Mouse (Mus musculus) embryonic facial prominence, embryonic 12.5 days (tissue): ENCODE results near the gene Il12rb2. TPM values are rescaled to one million over a fixed set of nuclear protein-coding genes. Genes with fewer than 3 reads are reported as not detected.

Source experiments
- ATAC-seq: fragments of 200-750 bp; cut with Nextera tagmentation; 2 replicates; pipeline ENCODE4 v1.8.0; 2017; ENCODE audit not compliant: insufficient number of reproducible peaks, insufficient read depth, low FRiP score, low TSS enrichment
- H3K27ac ChIP-seq: fragments of 300-500 bp; sonication (generic); 2 replicates; pipeline ENCODE4 v1.5.1; 2016; ENCODE audit warnings: mild to moderate bottlenecking
- H3K27me3 ChIP-seq: fragments of 300-500 bp; sonication (generic); 2 replicates; pipeline ENCODE4 v1.6.1; 2016; ENCODE audit warnings: mild to moderate bottlenecking, moderate library complexity
- H3K36me3 ChIP-seq: fragments of 300-500 bp; sonication (generic); 2 replicates; pipeline ENCODE4 v1.6.1; 2016; ENCODE audit warnings: mild to moderate bottlenecking
- H3K4me1 ChIP-seq: fragments of 300-500 bp; sonication (generic); 2 replicates; pipeline ENCODE4 v1.6.1; 2016
- H3K4me2 ChIP-seq: fragments of 300-500 bp; sonication (generic); replicated peaks from 2 replicates; pipeline ENCODE4 v1.6.1; 2016; ENCODE audit warnings: mild to moderate bottlenecking, moderate library complexity
- H3K4me3 ChIP-seq: fragments of 300-500 bp; sonication (generic); 2 replicates; pipeline ENCODE4 v1.5.1; 2016; ENCODE audit warnings: mild to moderate bottlenecking
- H3K9ac ChIP-seq: fragments of 300-500 bp; sonication (generic); 2 replicates; pipeline ENCODE4 v1.6.1; 2016; ENCODE audit warnings: mild to moderate bottlenecking, moderate library complexity
- H3K9me3 ChIP-seq: fragments of 300-500 bp; sonication (generic); 2 replicates; pipeline ENCODE4 v1.6.1; 2016; ENCODE audit warnings: mild to moderate bottlenecking, moderate library complexity
- WGBS: fragments of 180-500 bp; shearing (Covaris S2); methylation state at CpG from one replicate; pipeline ENCODE4 v1.1.7; 2016; 5-methylcytosine and 5-hydroxymethylcytosine counted together
- polyA plus RNA-seq: library from polyadenylated mRNA; unstranded; fragments of >200 nt; fragmentation: Nextera tagmentation; extraction: Ambion mirVana; gene quantifications from 2 replicates; pipeline ENCODE4 v1.2.1, GENCODE M21; 2016

Il12rb2 gene
- polyA plus RNA-seq, 1 experiment from 2014 or later = 0.14 TPM

DNA sequence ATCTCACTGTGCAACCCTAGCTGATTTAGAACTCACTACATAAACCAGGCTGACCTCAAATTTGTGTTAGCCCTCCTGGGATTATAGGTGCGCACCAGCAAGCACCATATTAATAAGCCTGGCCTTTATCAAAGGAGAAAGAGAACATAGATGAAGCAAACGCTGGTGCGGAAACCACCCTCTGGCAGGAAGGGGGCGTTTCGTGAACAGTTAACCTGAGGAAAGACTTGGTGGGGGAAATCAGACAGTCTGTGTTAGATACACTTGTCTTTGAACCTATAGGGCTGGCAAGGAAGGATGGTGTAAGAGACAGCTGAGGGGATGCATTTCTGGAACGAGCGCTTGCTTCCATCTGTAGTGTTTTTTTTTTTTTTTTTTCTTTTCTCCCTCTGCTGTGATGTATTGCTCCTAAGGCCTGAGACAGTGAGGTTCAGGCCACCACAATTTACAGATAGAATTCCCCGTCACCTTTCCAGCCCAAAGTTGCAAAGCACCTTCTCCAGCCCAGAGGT lies 58.1 kb downstream of the Il12rb2 start:
- Histone ChIP-seq H3K36me3 (no peaks in the 10 kb centered on the region), H3K9me3 (no peaks in the 10 kb centered on the region), H3K4me3 (no peak overlapping the region), H3K4me1 (no peaks in the 10 kb centered on the region), H3K9ac (no peak overlapping the region), H3K4me2 (no peak overlapping the region), H3K27me3 (no peaks in the 10 kb centered on the region), H3K27ac (no peak overlapping the region)
- no peak for ATAC-seq
- 81% methylated on average over 8 of the region's 8 CpGs for WGBS

DNA sequence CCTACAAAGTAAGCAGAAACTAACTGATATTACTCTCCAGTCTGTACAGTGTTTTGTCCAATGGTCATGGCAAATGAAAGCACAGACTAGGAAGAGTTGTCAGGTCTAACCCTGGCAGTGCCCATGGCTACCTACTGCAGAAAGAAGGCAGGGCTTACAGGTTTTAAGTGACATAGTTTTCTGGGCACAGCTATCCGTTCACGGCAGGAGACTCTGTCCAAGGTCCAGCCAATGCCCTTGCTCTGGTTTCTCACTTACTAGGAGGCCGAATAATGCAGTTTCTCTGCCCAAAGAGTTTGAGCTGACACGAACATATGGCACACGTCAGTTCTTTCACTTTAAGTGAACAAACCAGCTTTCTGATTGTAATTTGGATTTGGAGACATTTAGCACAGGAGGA lies 58.9 kb downstream of the Il12rb2 start:
- Histone ChIP-seq H3K27me3 (no peaks in the 10 kb centered on the region), H3K4me3 (no peak overlapping the region), H3K36me3 (no peaks in the 10 kb centered on the region), H3K27ac (no peak overlapping the region), H3K4me1 (no peaks in the 10 kb centered on the region), H3K9ac (no peak overlapping the region), H3K4me2 (no peak overlapping the region), H3K9me3 (no peaks in the 10 kb centered on the region)
- no peak for ATAC-seq
- 66% methylated on average over 5 of the region's 5 CpGs for WGBS

DNA sequence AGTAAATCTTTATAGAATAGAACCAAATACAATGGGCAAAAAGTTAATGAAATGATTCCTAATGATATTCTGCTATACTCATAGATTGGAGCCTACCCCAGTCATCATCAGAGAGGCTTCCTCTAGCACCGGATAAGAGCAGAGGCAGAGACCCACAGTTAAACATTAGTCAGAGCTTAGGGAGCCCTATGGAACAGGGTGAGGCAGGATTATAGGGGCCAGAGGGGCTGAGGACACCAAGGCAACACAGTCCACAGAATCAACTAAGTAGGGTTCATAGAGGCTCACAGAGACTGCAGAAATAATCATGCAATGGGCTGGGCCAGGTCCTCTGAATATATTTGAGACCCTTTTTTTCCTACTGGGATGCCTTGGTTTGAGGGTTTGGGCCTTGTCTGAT lies 61.3 kb downstream of the Il12rb2 start:
- Histone ChIP-seq H3K9me3 (no peaks in the 10 kb centered on the region), H3K27me3 (no peaks in the 10 kb centered on the region), H3K36me3 (no peaks in the 10 kb centered on the region), H3K9ac (no peak overlapping the region), H3K4me2 (no peak overlapping the region), H3K4me3 (no peak overlapping the region), H3K27ac (no peak overlapping the region), H3K4me1 (no peaks in the 10 kb centered on the region)
- 75% methylated on average over 1 of the region's 1 CpGs for WGBS
- no peak for ATAC-seq

DNA sequence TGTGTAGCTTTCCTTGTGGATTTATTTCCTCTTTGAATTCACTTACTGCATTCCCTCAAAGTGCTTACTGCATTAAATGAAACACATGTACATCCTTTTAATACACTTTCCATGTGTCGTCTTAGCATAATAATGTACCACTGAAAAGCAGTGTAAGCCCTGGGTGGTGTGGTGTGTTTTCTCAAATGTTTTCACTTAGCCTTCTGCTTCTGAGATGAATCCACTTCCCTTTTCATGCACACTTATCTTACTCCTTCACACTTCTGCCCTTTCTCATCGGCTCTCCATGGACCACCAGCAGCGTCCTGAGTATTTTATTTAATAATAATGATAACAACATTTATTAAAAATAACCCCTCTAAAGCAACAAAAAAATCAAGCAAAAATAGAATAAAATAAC lies 66.2 kb downstream of the Il12rb2 start:
- H3K9ac ChIP-seq = no peak overlapping the region
- no peak overlapping the region for H3K27ac ChIP-seq
- no peak for ATAC-seq
- H3K9me3 ChIP-seq = no peaks in the 10 kb centered on the region
- H3K4me1 ChIP-seq = no peaks in the 10 kb centered on the region
- H3K27me3 ChIP-seq = no peaks in the 10 kb centered on the region
- H3K4me3 ChIP-seq = no peak overlapping the region
- H3K4me2 ChIP-seq = no peak overlapping the region
- no peaks in the 10 kb centered on the region for H3K36me3 ChIP-seq
- 72% methylated on average over 3 of the region's 3 CpGs for WGBS

DNA sequence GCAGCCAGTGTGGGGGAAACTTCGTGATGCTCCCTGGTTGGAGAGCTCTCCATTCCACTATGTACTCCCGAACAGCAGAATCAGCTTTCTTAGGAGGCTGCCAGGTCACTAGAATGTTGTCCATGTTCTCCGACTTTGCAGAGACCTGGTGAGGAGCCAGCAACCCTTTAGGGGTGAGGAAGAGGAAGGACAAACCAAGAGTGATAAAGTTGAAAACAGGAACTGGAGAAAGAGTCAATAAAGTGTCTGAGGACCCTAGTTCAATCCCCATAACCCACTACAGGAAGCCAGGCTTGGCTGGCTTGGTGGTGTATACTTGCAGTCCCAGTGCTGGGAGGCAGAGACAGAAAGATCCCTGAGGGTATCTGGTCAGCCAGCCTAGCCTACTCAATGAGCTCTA lies 67.0 kb downstream of the Il12rb2 start:
- H3K4me1 ChIP-seq = no peaks in the 10 kb centered on the region
- ATAC-seq = no peak
- H3K4me3 ChIP-seq = no peak overlapping the region
- H3K36me3 ChIP-seq = no peaks in the 10 kb centered on the region
- H3K27me3 ChIP-seq = no peaks in the 10 kb centered on the region
- no peak overlapping the region for H3K4me2 ChIP-seq
- no peak overlapping the region for H3K9ac ChIP-seq
- H3K9me3 ChIP-seq = no peaks in the 10 kb centered on the region
- no peak overlapping the region for H3K27ac ChIP-seq
- 78% methylated on average over 3 of the region's 3 CpGs for WGBS

DNA sequence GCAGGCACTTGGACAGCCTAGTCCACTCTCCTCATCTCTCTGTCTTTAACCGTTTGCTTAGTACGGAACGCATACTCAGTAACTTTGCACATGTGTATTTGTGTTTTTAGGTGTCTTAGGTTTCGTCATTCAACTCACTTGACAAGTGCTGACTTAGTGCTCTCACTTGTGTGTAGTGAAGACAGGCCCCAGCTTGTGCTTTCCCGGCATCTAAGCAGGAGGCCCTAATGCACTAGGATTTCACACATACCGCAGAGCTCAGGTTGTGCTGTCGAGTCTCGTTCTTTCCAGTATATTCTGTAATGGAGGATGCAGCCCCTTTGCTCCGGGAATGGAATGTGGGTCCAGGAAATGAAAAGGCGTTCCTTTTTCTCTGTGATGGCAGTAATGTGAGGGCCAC lies 72.8 kb downstream of the Il12rb2 start:
- 79% methylated on average over 10 of the region's 10 CpGs for WGBS
- no peak overlapping the region for H3K4me3 ChIP-seq
- H3K27me3 ChIP-seq = no peaks in the 10 kb centered on the region
- H3K4me1 ChIP-seq = no peaks in the 10 kb centered on the region
- H3K27ac ChIP-seq = 0 out of 2 replicates have a peak overlapping the region, but pooled peaks have one; percentile 23
- no peak overlapping the region for H3K4me2 ChIP-seq
- no peak for ATAC-seq
- H3K9me3 ChIP-seq = no peaks in the 10 kb centered on the region
- no peak overlapping the region for H3K9ac ChIP-seq
- H3K36me3 ChIP-seq = no peaks in the 10 kb centered on the region

DNA sequence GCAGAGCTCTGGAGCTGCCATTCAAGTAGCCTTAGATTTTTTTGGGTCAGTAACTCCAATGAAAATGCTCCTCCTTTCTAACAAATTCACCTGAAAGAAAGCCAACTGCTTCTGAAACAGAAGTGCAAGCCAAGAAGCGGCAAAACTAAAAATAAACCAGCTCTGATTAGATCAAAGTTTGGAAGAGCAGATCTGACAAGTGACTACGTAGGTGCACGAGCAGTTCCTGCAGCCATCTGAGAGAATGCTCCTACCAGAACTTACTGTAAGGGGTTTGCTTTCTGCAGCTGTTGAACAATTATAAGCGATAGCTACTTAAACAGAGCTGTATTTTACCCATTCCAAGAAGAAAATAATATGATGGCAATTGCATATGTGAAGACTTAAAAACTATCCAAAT lies 73.5 kb downstream of the Il12rb2 start:
- Histone ChIP-seq H3K27me3 (no peaks in the 10 kb centered on the region), H3K9me3 (no peaks in the 10 kb centered on the region), H3K4me3 (no peak overlapping the region), H3K4me1 (no peaks in the 10 kb centered on the region), H3K27ac (no peak overlapping the region), H3K36me3 (no peaks in the 10 kb centered on the region), H3K4me2 (no peak overlapping the region), H3K9ac (no peak overlapping the region)
- no peak for ATAC-seq
- WGBS = 78% methylated on average over 4 of the region's 4 CpGs

DNA sequence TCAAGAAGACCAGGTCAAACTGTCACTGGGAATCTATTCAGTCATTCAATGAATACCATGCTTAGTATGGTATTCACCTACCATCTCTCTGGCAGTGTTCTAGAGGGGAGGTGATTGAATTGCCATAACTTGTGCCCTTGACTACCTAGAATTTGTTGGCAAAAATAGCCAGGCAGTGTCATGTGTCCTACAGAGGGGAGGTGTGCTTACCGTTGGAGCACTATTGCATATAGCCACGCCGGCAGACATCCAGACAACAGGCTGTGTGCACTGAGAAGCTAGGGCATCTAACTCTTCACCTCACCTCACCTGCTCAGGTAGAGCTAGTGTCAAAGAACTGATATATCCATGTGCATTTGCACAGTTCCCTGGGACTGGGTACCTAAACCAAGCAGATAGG lies 74.8 kb downstream of the Il12rb2 start:
- no peak for ATAC-seq
- Histone ChIP-seq H3K9ac (no peak overlapping the region), H3K36me3 (no peaks in the 10 kb centered on the region), H3K4me1 (no peaks in the 10 kb centered on the region), H3K4me2 (no peak overlapping the region), H3K27me3 (no peaks in the 10 kb centered on the region), H3K27ac (no peak overlapping the region), H3K9me3 (no peaks in the 10 kb centered on the region), H3K4me3 (no peak overlapping the region)
- 82% methylated on average over 3 of the region's 3 CpGs for WGBS

DNA sequence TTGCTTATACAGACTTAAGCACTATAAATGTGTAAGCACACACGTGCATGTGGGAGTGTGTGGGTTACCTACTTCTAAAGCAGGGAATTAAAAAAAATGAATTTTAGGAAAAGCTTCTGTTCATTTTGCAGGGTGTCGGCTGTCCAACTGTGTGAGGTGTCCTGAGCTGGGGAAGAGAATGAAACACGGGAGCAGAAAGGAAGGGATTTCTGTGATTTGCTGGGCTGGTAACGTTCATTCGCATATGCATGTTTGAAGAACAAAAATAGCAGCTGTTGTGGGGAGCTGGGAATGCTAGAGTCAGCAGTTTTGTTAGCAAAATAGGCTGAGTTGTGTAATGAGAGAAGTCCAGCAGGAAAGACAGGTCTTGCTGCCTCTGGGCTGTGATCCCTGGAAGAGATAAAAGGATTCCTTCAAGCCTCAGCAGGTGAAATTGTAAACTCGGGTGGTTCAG lies 75.3 kb downstream of the Il12rb2 start:
- Histone ChIP-seq H3K27ac (0 out of 2 replicates have a peak overlapping the region, but pooled peaks have one; percentile 17), H3K4me2 (no peak overlapping the region), H3K4me1 (no peaks in the 10 kb centered on the region), H3K9me3 (no peaks in the 10 kb centered on the region), H3K27me3 (no peaks in the 10 kb centered on the region), H3K4me3 (no peak overlapping the region), H3K9ac (no peak overlapping the region), H3K36me3 (no peaks in the 10 kb centered on the region)
- no peak for ATAC-seq
- WGBS = 48% methylated on average over 6 of the region's 6 CpGs

DNA sequence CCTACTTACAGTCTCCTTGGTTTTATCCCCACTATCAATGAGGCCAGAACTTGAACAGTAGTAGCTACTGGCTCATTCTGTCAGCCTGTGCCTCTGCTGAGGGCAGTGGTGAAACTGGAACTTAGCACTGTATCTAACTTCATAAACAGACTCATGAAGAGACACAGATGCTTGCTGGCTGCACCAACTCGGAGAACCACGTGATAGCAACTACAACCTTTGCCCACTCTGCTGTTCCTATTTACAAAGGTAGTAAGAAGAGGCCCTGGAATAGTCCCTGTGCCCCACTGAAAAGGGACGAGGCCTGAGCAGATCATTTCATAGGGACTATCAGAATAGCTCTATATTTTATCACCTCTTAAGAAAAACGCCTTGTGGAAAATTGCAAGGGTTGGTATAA lies 75.7 kb downstream of the Il12rb2 start:
- Histone ChIP-seq H3K36me3 (no peaks in the 10 kb centered on the region), H3K9ac (no peak overlapping the region), H3K27me3 (no peaks in the 10 kb centered on the region), H3K9me3 (no peaks in the 10 kb centered on the region), H3K4me3 (no peak overlapping the region), H3K27ac (0 out of 2 replicates have a peak overlapping the region, but pooled peaks have one; percentile 17), H3K4me1 (no peaks in the 10 kb centered on the region), H3K4me2 (no peak overlapping the region)
- 68% methylated on average over 4 of the region's 4 CpGs for WGBS
- no peak for ATAC-seq

DNA sequence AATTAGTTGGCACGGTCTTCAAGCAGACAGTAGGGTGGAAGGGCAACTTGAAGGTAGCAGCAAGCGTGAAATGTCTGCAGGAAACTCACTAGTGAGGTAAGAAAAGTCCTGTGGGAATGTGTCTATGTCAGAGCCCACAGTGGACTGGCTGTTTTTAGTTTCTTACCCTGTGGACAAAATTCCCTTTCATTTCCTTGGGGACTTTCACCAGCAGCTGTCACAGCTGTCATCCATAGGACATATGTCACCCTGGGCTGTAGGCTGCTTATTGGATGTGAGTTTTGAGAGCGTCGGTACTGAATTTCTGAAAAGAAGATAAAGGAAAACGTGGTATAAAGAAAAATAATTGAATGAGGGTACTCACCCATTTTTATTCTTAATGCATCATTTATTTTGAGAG lies 77.2 kb downstream of the Il12rb2 start:
- ATAC-seq = no peak
- 79% methylated on average over 5 of the region's 5 CpGs for WGBS

DNA sequence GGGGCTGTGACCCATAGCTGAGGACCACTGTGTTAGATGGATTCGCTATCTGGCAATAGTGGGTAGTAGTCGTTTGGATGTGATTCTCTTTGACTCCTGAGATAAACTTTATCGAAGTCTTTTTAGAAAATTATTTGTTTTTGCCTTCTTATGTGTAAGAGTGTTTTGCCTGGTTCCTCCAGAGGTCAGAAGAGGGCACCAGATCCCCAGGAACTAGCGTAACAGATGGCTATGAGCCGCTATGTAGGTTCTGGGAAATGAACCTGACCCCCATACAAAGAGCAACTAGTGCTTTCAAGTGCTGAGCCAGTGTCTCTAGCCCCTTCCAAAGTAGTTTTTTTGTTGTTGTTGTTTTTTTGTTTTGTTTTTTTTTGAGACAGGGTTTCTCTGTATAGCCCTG lies 79.9 kb downstream of the Il12rb2 start:
- Histone ChIP-seq H3K9ac (no peak overlapping the region), H3K9me3 (no peaks in the 10 kb centered on the region), H3K4me3 (no peak overlapping the region), H3K36me3 (no peaks in the 10 kb centered on the region), H3K27ac (no peak overlapping the region), H3K4me1 (no peaks in the 10 kb centered on the region), H3K27me3 (no peaks in the 10 kb centered on the region), H3K4me2 (no peak overlapping the region)
- no peak for ATAC-seq
- WGBS = 64% methylated on average over 5 of the region's 5 CpGs

More for the DNA sequence above, 77.2 kb downstream of the Il12rb2 start:
- Histone ChIP-seq H3K9me3 (no peaks in the 10 kb centered on the region), H3K9ac (no peak overlapping the region), H3K4me2 (no peak overlapping the region), H3K36me3 (no peaks in the 10 kb centered on the region), H3K27ac (no peak overlapping the region), H3K4me3 (no peak overlapping the region), H3K27me3 (no peaks in the 10 kb centered on the region), H3K4me1 (no peaks in the 10 kb centered on the region)
